Mouse (Mus musculus) MEL (cell line): ENCODE measurements around the gene Mfap3l.

ENCODE experiments used
- CTCF ChIP-seq, 3 experiments: IDR thresholded peaks in 2 of 3; conservative IDR thresholded peaks in 1 of 3; 2 replicates each; pipeline ENCODE4 v1.5.1; 2011 to 2012; ENCODE audit warnings: low read length in 3 of 3, low read depth in 2 of 3, mild to moderate bottlenecking in 2 of 3, improper control_type of control experiment in 1 of 3, inconsistent platforms in 1 of 3, mixed read lengths in 1 of 3, moderate library complexity in 1 of 3; ENCODE audit not compliant: control insufficient read depth in 1 of 3, insufficient read depth in 1 of 3, poor library complexity in 1 of 3, severe bottlenecking in 1 of 3
- POLR2A ChIP-seq, 2 experiments: IDR thresholded peaks; 2 replicates each; pipeline ENCODE4 v1.6.1; 2011 to 2012; ENCODE audit warnings: low read length in 2 of 2, mild to moderate bottlenecking in 2 of 2, control low read depth in 1 of 2, improper control_type of control experiment in 1 of 2, low read depth in 1 of 2, moderate library complexity in 1 of 2; ENCODE audit not compliant: control insufficient read depth in 1 of 2, insufficient read depth in 1 of 2, poor library complexity in 1 of 2

DNA sequence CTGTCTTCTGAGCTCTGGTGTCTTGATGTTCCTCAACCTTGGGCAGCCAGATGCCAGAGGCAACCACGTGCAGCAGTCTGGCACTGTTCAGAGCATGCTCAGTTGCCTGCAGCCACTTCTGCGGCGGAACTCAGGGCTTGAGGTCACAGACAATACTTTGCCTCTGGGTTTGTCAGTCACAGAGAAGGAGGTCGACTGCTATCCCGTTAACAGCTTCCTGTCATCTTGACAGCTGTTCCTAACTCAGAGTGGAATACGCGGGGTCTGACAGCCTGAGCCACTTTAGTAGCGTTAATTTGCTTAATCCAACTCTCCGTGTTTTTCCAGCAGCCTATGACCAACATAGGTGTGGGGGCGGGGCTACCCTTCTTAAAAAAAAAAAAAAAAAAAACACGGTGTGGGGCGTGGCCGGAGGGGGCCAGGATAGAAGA, 1.1 kb upstream of the Mfap3l start:
- no peak for TF ChIP-seq CTCF (IDR thresholded peaks at IDR 0.05 in 2 of 3, conservative IDR thresholded peaks at IDR 0.05 in 1 of 3; ENCODE audit: control insufficient read depth in 1 of 3, insufficient read depth in 1 of 3, low read depth in 2 of 3, low read length in 3 of 3, poor library complexity in 1 of 3, severe bottlenecking in 1 of 3)
- no peak for TF ChIP-seq POLR2A (IDR thresholded peaks at IDR 0.05; ENCODE audit: control insufficient read depth in 1 of 2, insufficient read depth in 1 of 2, low read depth in 1 of 2, low read length in 2 of 2, poor library complexity in 1 of 2)
